Mouse (Mus musculus) forebrain, embryonic 16.5 days (tissue): ENCODE results near the gene Rnaseh2a. TPM values are rescaled to one million over a fixed set of nuclear protein-coding genes. Genes with fewer than 3 reads are reported as not detected.

ENCODE experiments used
- ATAC-seq: fragments of 200-750 bp; cut with Nextera tagmentation; 2 replicates; pipeline ENCODE4 v1.8.0; 2017; ENCODE audit warnings: mild to moderate bottlenecking, moderate library complexity
- H3K27ac ChIP-seq: fragments of 300-500 bp; sonication (generic); 2 replicates; pipeline ENCODE4 v1.5.1; 2014; ENCODE audit warnings: low read length, control low read depth
- H3K27me3 ChIP-seq: fragments of 300-500 bp; sonication (generic); replicated peaks from 2 replicates; pipeline ENCODE4 v1.6.1; 2014; ENCODE audit warnings: low read length; ENCODE audit not compliant: control insufficient read depth, insufficient read depth
- H3K36me3 ChIP-seq: fragments of 300-500 bp; sonication (generic); 2 replicates; pipeline ENCODE4 v1.6.1; 2014; ENCODE audit not compliant: control insufficient read depth, insufficient read depth
- H3K4me1 ChIP-seq: fragments of 300-500 bp; sonication (generic); replicated peaks from 2 replicates; pipeline ENCODE4 v1.6.1; 2014; ENCODE audit warnings: low read length; ENCODE audit not compliant: control insufficient read depth, insufficient read depth
- H3K4me2 ChIP-seq: fragments of 300-500 bp; sonication (generic); 2 replicates; pipeline ENCODE4 v1.6.1; 2014; ENCODE audit warnings: mild to moderate bottlenecking, low read length, control low read depth
- H3K4me3 ChIP-seq: fragments of 300-500 bp; sonication (generic); replicated peaks from 2 replicates; pipeline ENCODE4 v1.5.1; 2014; ENCODE audit warnings: mild to moderate bottlenecking, low read length, control low read depth
- H3K9ac ChIP-seq: fragments of 300-500 bp; sonication (generic); replicated peaks from 2 replicates; pipeline ENCODE4 v1.6.1; 2014; ENCODE audit warnings: low read depth, low read length, control low read depth
- H3K9me3 ChIP-seq: fragments of 300-500 bp; sonication (generic); 2 replicates; pipeline ENCODE4 v1.6.1; 2016; ENCODE audit warnings: low read length; ENCODE audit not compliant: control insufficient read depth
- whole genome bisulfite sequencing: fragments of 180-500 bp; shearing (Covaris S2); extraction: QIAGEN DNeasy Blood & Tissue Kit; methylation state at CpG from one replicate; pipeline ENCODE4 v1.1.7; 2014; 5-methylcytosine and 5-hydroxymethylcytosine counted together
- polyA plus RNA-seq: library from polyadenylated mRNA; unstranded; fragments of >200 nt; fragmentation: Nextera tagmentation; extraction: Ambion mirVana; gene quantifications from 2 replicates; pipeline ENCODE4 v1.2.1, GENCODE M21; 2015

Gene Rnaseh2a
- polyA plus RNA-seq, 1 experiment from 2014 or later, result 85.8 TPM

- Histone ChIP-seq H3K36me3 (no peaks in the 10 kb centered on the region), H3K4me2 (peak overlapping the region; percentile 87), H3K4me3 (peak overlapping the region; percentile 83), H3K27me3 (peaks cover 23% of the 10 kb centered on the region), H3K4me1 (peaks cover 26% of the 10 kb centered on the region), H3K27ac (no peak overlapping the region), H3K9me3 (no peaks in the 10 kb centered on the region), H3K9ac (no peak overlapping the region)
- WGBS, result 1% methylated on average over 26 of the region's 26 CpGs
- peak; percentile 16; the same call in 1 of the 2 replicates for ATAC-seq
Observed at GRCm38 (mm10) chr8:84944478-84945160, 24.9 kb downstream of the Rnaseh2a start.

- Histone ChIP-seq H3K27ac (no peak overlapping the region), H3K9ac (no peak overlapping the region), H3K4me2 (no peak overlapping the region; the same call in 1 of the 2 replicates), H3K9me3 (no peaks in the 10 kb centered on the region), H3K27me3 (peaks cover 23% of the 10 kb centered on the region), H3K4me3 (no peak overlapping the region), H3K36me3 (no peaks in the 10 kb centered on the region), H3K4me1 (peaks cover 26% of the 10 kb centered on the region)
- WGBS, result 21% methylated on average over 4 of the region's 4 CpGs
- no peak for ATAC-seq
Observed at GRCm38 (mm10) chr8:84943699-84944098, 25.9 kb downstream of the Rnaseh2a start.

- peaks cover 31% of the 10 kb centered on the region for H3K4me1 ChIP-seq
- H3K4me2 ChIP-seq, result peak overlapping the region; percentile 85
- peak overlapping the region; percentile 83 for H3K4me3 ChIP-seq
- H3K36me3 ChIP-seq, result no peaks in the 10 kb centered on the region
- H3K27ac ChIP-seq, result 0 out of 2 replicates have a peak overlapping the region, but pooled peaks have one; percentile 30
- no peaks in the 10 kb centered on the region for H3K9me3 ChIP-seq
- no peak for ATAC-seq
- no peaks in the 10 kb centered on the region for H3K27me3 ChIP-seq
- WGBS, result 62% methylated on average over 13 of the region's 13 CpGs
- peak overlapping the region; percentile 35; the same call in 1 of the 2 replicates for H3K9ac ChIP-seq
Observed at GRCm38 (mm10) chr8:84937620-84938485, 31.7 kb downstream of the Rnaseh2a start.

- no peaks in the 10 kb centered on the region for H3K27me3 ChIP-seq
- no peaks in the 10 kb centered on the region for H3K9me3 ChIP-seq
- peak within 1 kb of the TSS; percentile 93 for H3K9ac ChIP-seq
- H3K36me3 ChIP-seq, result no peaks in the 10 kb centered on the region
- peak within 1 kb of the TSS; percentile 83 for H3K4me3 ChIP-seq
- 0% methylated on average over 36 of the region's 50 CpGs for WGBS
- H3K4me2 ChIP-seq, result peak within 1 kb of the TSS; percentile 85
- H3K4me1 ChIP-seq, result peaks cover 31% of the 10 kb centered on the region
- peak within 1 kb of the TSS; percentile 87 for H3K27ac ChIP-seq
- ATAC-seq, result peak; percentile 73
Observed at GRCm38 (mm10) chr8:84936962-84937546, 32.5 kb downstream of the Rnaseh2a start, which contains the start of gene Mast1. Gene Mast1 (minus strand): TSS chr8:84937359.

- peak overlapping the region; percentile 83 for H3K4me3 ChIP-seq
- no peaks in the 10 kb centered on the region for H3K27me3 ChIP-seq
- 11% methylated on average over 23 of the region's 23 CpGs for WGBS
- no peaks in the 10 kb centered on the region for H3K36me3 ChIP-seq
- peaks cover 31% of the 10 kb centered on the region for H3K4me1 ChIP-seq
- H3K9me3 ChIP-seq, result no peaks in the 10 kb centered on the region
- peak; percentile 44 for ATAC-seq
- H3K9ac ChIP-seq, result peak overlapping the region; percentile 93
- H3K27ac ChIP-seq, result peak overlapping the region; percentile 87
- peak overlapping the region; percentile 85 for H3K4me2 ChIP-seq
Observed at GRCm38 (mm10) chr8:84936041-84936961, 33.3 kb downstream of the Rnaseh2a start.

- WGBS, result 14% methylated on average over 14 of the region's 14 CpGs
- Histone ChIP-seq H3K36me3 (no peaks in the 10 kb centered on the region), H3K4me1 (peaks cover 31% of the 10 kb centered on the region), H3K9me3 (no peaks in the 10 kb centered on the region), H3K4me3 (peak overlapping the region; percentile 83), H3K27ac (peak overlapping the region; percentile 24; the same call in 1 of the 2 replicates), H3K4me2 (peak overlapping the region; percentile 85), H3K9ac (peak overlapping the region; percentile 93), H3K27me3 (no peaks in the 10 kb centered on the region)
- no peak for ATAC-seq
Observed at GRCm38 (mm10) chr8:84935489-84935888, 34.1 kb downstream of the Rnaseh2a start.

- no peaks in the 10 kb centered on the region for H3K9me3 ChIP-seq
- peaks cover 31% of the 10 kb centered on the region for H3K4me1 ChIP-seq
- WGBS, result under 1% methylated on average over 15 of the region's 15 CpGs
- no peaks in the 10 kb centered on the region for H3K27me3 ChIP-seq
- ATAC-seq, result peak; percentile 58
- peak overlapping the region; percentile 83 for H3K4me3 ChIP-seq
- H3K9ac ChIP-seq, result peak overlapping the region; percentile 93; the same call in 1 of the 2 replicates
- no peak overlapping the region for H3K27ac ChIP-seq
- H3K36me3 ChIP-seq, result no peaks in the 10 kb centered on the region
- H3K4me2 ChIP-seq, result peak overlapping the region; percentile 85
Observed at GRCm38 (mm10) chr8:84934860-84935259, 34.7 kb downstream of the Rnaseh2a start.

GRCm38 (mm10) chr8:84933767-84934559 lies 35.6 kb downstream of the Rnaseh2a start:
- Histone ChIP-seq H3K4me1 (peaks cover 35% of the 10 kb centered on the region), H3K36me3 (no peaks in the 10 kb centered on the region), H3K27ac (no peak overlapping the region), H3K4me3 (peak overlapping the region; percentile 83), H3K27me3 (no peaks in the 10 kb centered on the region), H3K9ac (no peak overlapping the region), H3K4me2 (peak overlapping the region; percentile 85), H3K9me3 (no peaks in the 10 kb centered on the region)
- WGBS, result 87% methylated on average over 16 of the region's 16 CpGs
- no peak for ATAC-seq
